Mouse (Mus musculus) erythroblast, adult 5-6 weeks (primary cell): ENCODE measurements around the gene Klhl23. TPM values are rescaled to one million over a fixed set of nuclear protein-coding genes. Genes with fewer than 3 reads are reported as not detected.

ENCODE experiments used
- total RNA-seq, 2 experiments: library from RNA; stranded (forward) in 1 of 2; stranded (reverse) in 1 of 2; fragments of 150-400 nt in 1 of 2; fragments of 200-764, 138-1000 nt in 1 of 2; gene quantifications; 2 replicates each; pipeline versions ENCODE4 v1.2.3 to v1.2.4; 2015 to 2017; ENCODE audit warnings: low replicate concordance in 2 of 2

Gene Klhl23
- total RNA-seq, 2 experiments from 2014 or later = 2.1 to 10.4 TPM

Other genes starting within 250 kb of the Klhl23 start
- gene Lrp2, start 235.9 kb upstream of the Klhl23 start, total RNA-seq (2015; ENCODE audit: low replicate concordance) = not detected in 2 replicates
- not detected in 2 replicates for gene Lrp2, start 235.9 kb upstream of the Klhl23 start, total RNA-seq (2017; ENCODE audit: low replicate concordance)
- not detected in 2 replicates for gene Bbs5, start 174.8 kb upstream of the Klhl23 start, total RNA-seq (2015; ENCODE audit: low replicate concordance)
- not detected in 2 replicates for gene Bbs5, start 174.8 kb upstream of the Klhl23 start, total RNA-seq (2017; ENCODE audit: low replicate concordance)
- gene Klhl41, start 151.8 kb upstream of the Klhl23 start, total RNA-seq (2015; ENCODE audit: low replicate concordance) = 1.3 TPM in 1 of 2 replicates, not detected in the other
- not detected in 2 replicates for gene Klhl41, start 151.8 kb upstream of the Klhl23 start, total RNA-seq (2017; ENCODE audit: low replicate concordance)
- gene Fastkd1, start 108.4 kb upstream of the Klhl23 start, total RNA-seq (2015; ENCODE audit: low replicate concordance) = 4.2 and 5.0 TPM in 2 replicates
- gene Fastkd1, start 108.4 kb upstream of the Klhl23 start, total RNA-seq (2017; ENCODE audit: low replicate concordance) = 1.3 and 1.9 TPM in 2 replicates
- gene Ppig, start 99.4 kb upstream of the Klhl23 start, total RNA-seq (2015; ENCODE audit: low replicate concordance) = 30.3 and 33.6 TPM in 2 replicates
- 14.9 and 34.7 TPM in 2 replicates for gene Ppig, start 99.4 kb upstream of the Klhl23 start, total RNA-seq (2017; ENCODE audit: low replicate concordance)
- gene Ccdc173, start 32.4 kb upstream of the Klhl23 start, total RNA-seq (2015; ENCODE audit: low replicate concordance) = 1.5 TPM in 1 of 2 replicates, not detected in the other
- 1.1 and 2.0 TPM in 2 replicates for gene Ccdc173, start 32.4 kb upstream of the Klhl23 start, total RNA-seq (2017; ENCODE audit: low replicate concordance)
- 8.4 and 15.4 TPM in 2 replicates for gene Phospho2, start 32.3 kb upstream of the Klhl23 start, total RNA-seq (2015; ENCODE audit: low replicate concordance)
- 10.2 and 12.0 TPM in 2 replicates for gene Phospho2, start 32.3 kb upstream of the Klhl23 start, total RNA-seq (2017; ENCODE audit: low replicate concordance)
- gene Ssb, start 39.6 kb downstream of the Klhl23 start, total RNA-seq (2015; ENCODE audit: low replicate concordance) = 90.3 and 130 TPM in 2 replicates
- 98.7 and 161 TPM in 2 replicates for gene Ssb, start 39.6 kb downstream of the Klhl23 start, total RNA-seq (2017; ENCODE audit: low replicate concordance)
- gene Mettl5, start 63.7 kb downstream of the Klhl23 start, total RNA-seq (2015; ENCODE audit: low replicate concordance) = 22.8 and 34.0 TPM in 2 replicates
- gene Mettl5, start 63.7 kb downstream of the Klhl23 start, total RNA-seq (2017; ENCODE audit: low replicate concordance) = 33.3 and 50.2 TPM in 2 replicates
- gene Ubr3, start 75.3 kb downstream of the Klhl23 start, total RNA-seq (2015; ENCODE audit: low replicate concordance) = 63.7 and 68.0 TPM in 2 replicates
- 83.7 and 117 TPM in 2 replicates for gene Ubr3, start 75.3 kb downstream of the Klhl23 start, total RNA-seq (2017; ENCODE audit: low replicate concordance)
- not detected in 2 replicates for gene Myo3b, start 217.2 kb downstream of the Klhl23 start, total RNA-seq (2015; ENCODE audit: low replicate concordance)
- not detected in 2 replicates for gene Myo3b, start 217.2 kb downstream of the Klhl23 start, total RNA-seq (2017; ENCODE audit: low replicate concordance)